ENCODE assay signal across 8 mouse cellular contexts in genomic region chr15:36381228-36381671, GRCm38 (mm10).
DNase-seq lines count a peak whose midpoint lies in the region; ATAC-seq lines count a peak whose summit lies in the region.

No protein-coding gene starts in this region.

- ATAC-seq in forebrain, embryonic 12.5 days (ENCODE audit: low FRiP score), result no peak
- ATAC-seq in neural tube, embryonic 14.5 days (ENCODE audit: low read depth), result 0 out of 2 replicates have a peak, but pooled peaks have one; percentile 31

- no peak overlapping the region for H3K9ac ChIP-seq in forebrain, embryonic 12.5 days
- H3K9ac ChIP-seq in neural tube, embryonic 14.5 days (replicated peaks; ENCODE audit: low read depth, low read length), result no peak overlapping the region

- 0 out of 2 replicates have a peak overlapping the region, but pooled peaks have one; percentile 15 for H3K4me3 ChIP-seq in forebrain, embryonic 12.5 days (replicated peaks)
- no peak overlapping the region for H3K4me3 ChIP-seq in neural tube, embryonic 14.5 days (ENCODE audit: low read depth, low read length)

- peak; percentile 24 for DNase-seq in kidney, postnatal 10 days
- DNase-seq in kidney, postnatal 14 days, result no peak
- peak; percentile 67 for DNase-seq in liver
- no peak for DNase-seq in adrenal gland, postnatal 4 days (ENCODE audit: low spot score in 2 of 2)
- no peak for DNase-seq in left cerebral cortex, postnatal 25 days (ENCODE audit: low spot score in 2 of 2)
- no peak for DNase-seq in urinary bladder, postnatal 14 days (ENCODE audit: low spot score)

- H3K36me3 ChIP-seq in forebrain, embryonic 12.5 days (replicated peaks), result no peaks in the 10 kb centered on the region
- no peaks in the 10 kb centered on the region for H3K36me3 ChIP-seq in neural tube, embryonic 14.5 days (ENCODE audit: control insufficient read depth, insufficient read depth, low read length)

- peaks cover 40% of the 10 kb centered on the region for H3K27me3 ChIP-seq in forebrain, embryonic 12.5 days
- no peaks in the 10 kb centered on the region for H3K27me3 ChIP-seq in neural tube, embryonic 14.5 days (ENCODE audit: control insufficient read depth, insufficient read depth, low read length)

- no peak overlapping the region for H3K27ac ChIP-seq in forebrain, embryonic 12.5 days
- H3K27ac ChIP-seq in neural tube, embryonic 14.5 days (ENCODE audit: low read depth, low read length), result no peak overlapping the region

- intact Hi-C loops in left cerebral cortex, postnatal 25 days (cut with DNase I), result loop anchor here (2.0 kb wide), 1 partner anchor 78 kb away; no protein-coding TSS in a partner anchor

- H3K4me1 ChIP-seq in forebrain, embryonic 12.5 days, result peaks cover 9% of the 10 kb centered on the region; the same call in 1 of the 2 replicates
- 0 out of 2 replicates have a peak, but pooled peaks cover 3% of the 10 kb centered on the region for H3K4me1 ChIP-seq in neural tube, embryonic 14.5 days (ENCODE audit: control insufficient read depth, insufficient read depth, low read length)

- WGBS in forebrain, embryonic 12.5 days, result 6% methylated on average over 8 of the region's 8 CpGs
- 3% methylated on average over 8 of the region's 8 CpGs for WGBS in neural tube, embryonic 14.5 days

- H3K4me2 ChIP-seq in forebrain, embryonic 12.5 days, result peak overlapping the region; percentile 38
- peak overlapping the region; percentile 35 for H3K4me2 ChIP-seq in neural tube, embryonic 14.5 days (ENCODE audit: low read depth, low read length)

- no peaks in the 10 kb centered on the region for H3K9me3 ChIP-seq in forebrain, embryonic 12.5 days
- H3K9me3 ChIP-seq in neural tube, embryonic 14.5 days (ENCODE audit: control insufficient read depth, low read length), result no peaks in the 10 kb centered on the region

Comparison
In these comparisons a context has a peak if more than half of its experiments do, and no peak if none do; other contexts are left out.
1. DNase-seq: peak in kidney, postnatal 10 days (single experiment) and liver (single experiment); none in kidney, postnatal 14 days (single experiment), adrenal gland, postnatal 4 days (0 of 2), left cerebral cortex, postnatal 25 days (0 of 2) and urinary bladder, postnatal 14 days (single experiment).